Mouse (Mus musculus): ENCODE measurements at regions not wholly inside any gene's neighbourhood (a gene's known extent, or its start where the extent isn't known, plus 50 kb on each side); places are given as distances from the start of the nearest gene placed in this dataset.

DNA sequence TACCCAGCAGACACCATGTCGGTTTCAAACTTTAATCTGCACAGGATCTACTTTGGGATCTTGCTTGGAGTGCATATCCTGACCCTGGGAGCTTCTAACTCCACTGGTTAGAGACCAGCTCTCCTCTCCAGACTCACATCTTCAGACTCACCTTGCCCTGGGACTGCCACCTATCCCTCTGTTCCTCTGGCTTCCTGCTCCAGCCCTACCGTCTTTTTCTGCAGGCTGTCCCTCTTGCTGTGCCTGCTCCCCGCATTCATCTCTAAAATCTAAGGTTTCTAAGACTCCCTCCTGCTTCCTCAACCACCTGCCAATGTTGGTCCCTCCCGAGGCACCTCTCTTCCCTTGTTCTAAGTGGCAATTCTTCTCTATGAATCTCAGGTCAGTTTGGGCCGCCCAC lies 233.2 kb downstream of the Plpp3 start:
- no peak for TF ChIP-seq CTCF (IDR thresholded peaks at IDR 0.05; ENCODE audit: low read depth)
- TF ChIP-seq EP300 (optimal IDR thresholded peaks at IDR 0.05), result no peak

Data from stomach, postnatal 0 days (tissue).